Mouse (Mus musculus) CH12.LX (cell line): ENCODE measurements at regions not wholly inside any gene's neighbourhood (a gene's known extent, or its start where the extent isn't known, plus 50 kb on each side); places are given as distances from the start of the nearest gene placed in this dataset.

ENCODE experiments used
- CTCF ChIP-seq, 2 experiments: IDR thresholded peaks in 1 of 2; conservative IDR thresholded peaks in 1 of 2; 2 replicates each; pipeline ENCODE4 v1.5.1; 2011 to 2012; ENCODE audit warnings: low read depth in 2 of 2, low read length in 2 of 2, improper control_type of control experiment in 1 of 2, inconsistent platforms in 1 of 2, mild to moderate bottlenecking in 1 of 2, moderate library complexity in 1 of 2
- EP300 ChIP-seq: IDR thresholded peaks from 2 replicates; pipeline ENCODE4 v1.6.1; 2011; ENCODE audit warnings: low read length, improper control_type of control experiment
- NRF1 ChIP-seq: IDR thresholded peaks from 2 replicates; pipeline ENCODE4 v1.6.1; 2014; ENCODE audit warnings: low read depth, mild to moderate bottlenecking, inconsistent platforms, low read length, improper control_type of control experiment, moderate library complexity
- POLR2A ChIP-seq: IDR thresholded peaks from 2 replicates; pipeline ENCODE4 v1.6.1; 2011; ENCODE audit warnings: low read depth, mild to moderate bottlenecking, improper control_type of control experiment, low read length
- POLR2AphosphoS2 ChIP-seq: IDR thresholded peaks from 2 replicates; pipeline ENCODE4 v1.6.1; 2011; ENCODE audit warnings: low read depth, low read length, improper control_type of control experiment

GRCm38 (mm10) chr2:143193165-143193551 lies 114.9 kb downstream of the Otor start:
- TF ChIP-seq CTCF (conservative IDR thresholded peaks at IDR 0.05 in 1 of 2, IDR thresholded peaks at IDR 0.05 in 1 of 2; ENCODE audit: low read depth in 2 of 2, low read length in 2 of 2) (no peak), POLR2A (no peak), NRF1 (no peak), EP300 (no peak), POLR2AphosphoS2 (no peak)
